Mouse (Mus musculus): ENCODE results near the gene Tbc1d10c.
"Not testable (repeated sequence)": the region's sequence is repeated elsewhere in the genome, so short reads cannot be mapped to it uniquely, and the experiment has no call there.

DNA sequence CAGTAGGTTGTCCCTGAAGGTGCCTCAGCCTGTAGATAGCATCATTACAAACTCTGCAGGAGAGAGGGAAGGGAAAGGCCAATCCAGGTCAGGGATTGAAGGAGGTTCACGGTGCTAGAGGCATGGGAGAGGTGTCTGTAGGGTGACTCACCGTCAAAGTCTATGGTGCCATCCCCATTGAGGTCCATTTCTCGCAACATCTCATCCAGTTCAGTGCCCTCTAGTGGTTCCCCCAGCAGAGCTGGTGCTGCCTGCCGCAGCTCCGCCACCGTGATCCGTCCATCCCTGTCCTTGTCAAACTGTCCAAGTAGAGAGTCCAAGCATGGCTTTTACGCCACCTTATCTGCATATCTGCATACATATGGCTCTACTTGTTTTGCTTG lies 55.1 kb downstream of the Tbc1d10c start:
- TF ChIP-seq CTCF (IDR thresholded peaks at IDR 0.05; ENCODE audit: extremely low read depth, insufficient read length, insufficient replicate concordance, low read depth, low read length) = peak; percentile 59; the same call in 1 of the 2 replicates
- not testable (repeated sequence) for TF ChIP-seq POLR2A (IDR thresholded peaks at IDR 0.05; ENCODE audit: low read depth, low read length)
